Mouse (Mus musculus) retina, postnatal 1 day (tissue): ENCODE data around the gene Mcoln2.

ENCODE experiments used
- DNase-seq: peaks from one replicate; pipeline ENCODE4 v3.0.0-alpha.2; 2012

The Mcoln2 gene

GRCm38 (mm10) chr3:146149156-146150057, at the start of gene Mcoln2:
TSS of gene Mcoln2 (plus strand) at chr3:146149833.
- no peak for DNase-seq

- DNase-seq: no peak
Observed at GRCm38 (mm10) chr3:146099925-146100324, 49.7 kb upstream of the Mcoln2 start.

- DNase-seq: no peak
Observed at GRCm38 (mm10) chr3:146102049-146102448, 47.6 kb upstream of the Mcoln2 start.

GRCm38 (mm10) chr3:146107116-146107849, 42.4 kb upstream of the Mcoln2 start:
- peak; percentile 79 for DNase-seq

- DNase-seq: peak; percentile 98
Observed at GRCm38 (mm10) chr3:146107921-146108571, 41.6 kb upstream of the Mcoln2 start, which contains the start of gene Wdr63. TSS of gene Wdr63 (minus strand) at chr3:146108130.

- DNase-seq: no peak
Observed at GRCm38 (mm10) chr3:146108945-146109344, 40.7 kb upstream of the Mcoln2 start.

- DNase-seq: no peak
Observed at GRCm38 (mm10) chr3:146110358-146110757, 39.3 kb upstream of the Mcoln2 start.

- DNase-seq: no peak
Observed at GRCm38 (mm10) chr3:146110916-146111315, 38.7 kb upstream of the Mcoln2 start.

GRCm38 (mm10) chr3:146117258-146117996, 32.2 kb upstream of the Mcoln2 start, which contains the start of gene Mcoln3:
TSS of gene Mcoln3 (plus strand) at chr3:146117450.
- DNase-seq: no peak

- no peak for DNase-seq
Observed at GRCm38 (mm10) chr3:146117997-146118457, 31.6 kb upstream of the Mcoln2 start.

GRCm38 (mm10) chr3:146121310-146122124, 28.1 kb upstream of the Mcoln2 start:
- DNase-seq: peak; percentile 63

GRCm38 (mm10) chr3:146122125-146122420, 27.6 kb upstream of the Mcoln2 start:
- no peak for DNase-seq

- DNase-seq: no peak
Observed at GRCm38 (mm10) chr3:146122807-146123463, 26.7 kb upstream of the Mcoln2 start.

GRCm38 (mm10) chr3:146123464-146123825, 26.2 kb upstream of the Mcoln2 start:
- DNase-seq: peak; percentile 43

- no peak for DNase-seq
Observed at GRCm38 (mm10) chr3:146127205-146127604, 22.4 kb upstream of the Mcoln2 start.

GRCm38 (mm10) chr3:146134834-146135233, 14.8 kb upstream of the Mcoln2 start:
- DNase-seq: no peak

GRCm38 (mm10) chr3:146135417-146135816, 14.2 kb upstream of the Mcoln2 start:
- no peak for DNase-seq

GRCm38 (mm10) chr3:146136422-146136821, 13.2 kb upstream of the Mcoln2 start:
- peak; percentile 32 for DNase-seq

GRCm38 (mm10) chr3:146140276-146140675, 9.4 kb upstream of the Mcoln2 start:
- no peak for DNase-seq

GRCm38 (mm10) chr3:146142523-146142922, 7.1 kb upstream of the Mcoln2 start:
- no peak for DNase-seq

GRCm38 (mm10) chr3:146145501-146145900, 4.1 kb upstream of the Mcoln2 start:
- no peak for DNase-seq
